Mouse (Mus musculus) A20 (cell line): ENCODE measurements around the gene Sec61a1.

Experiments
- DNase-seq: peaks from one replicate; pipeline ENCODE4 v3.0.0-alpha.2; 2011; ENCODE audit warnings: low read depth, low spot score

Sec61a1 gene

DNA sequence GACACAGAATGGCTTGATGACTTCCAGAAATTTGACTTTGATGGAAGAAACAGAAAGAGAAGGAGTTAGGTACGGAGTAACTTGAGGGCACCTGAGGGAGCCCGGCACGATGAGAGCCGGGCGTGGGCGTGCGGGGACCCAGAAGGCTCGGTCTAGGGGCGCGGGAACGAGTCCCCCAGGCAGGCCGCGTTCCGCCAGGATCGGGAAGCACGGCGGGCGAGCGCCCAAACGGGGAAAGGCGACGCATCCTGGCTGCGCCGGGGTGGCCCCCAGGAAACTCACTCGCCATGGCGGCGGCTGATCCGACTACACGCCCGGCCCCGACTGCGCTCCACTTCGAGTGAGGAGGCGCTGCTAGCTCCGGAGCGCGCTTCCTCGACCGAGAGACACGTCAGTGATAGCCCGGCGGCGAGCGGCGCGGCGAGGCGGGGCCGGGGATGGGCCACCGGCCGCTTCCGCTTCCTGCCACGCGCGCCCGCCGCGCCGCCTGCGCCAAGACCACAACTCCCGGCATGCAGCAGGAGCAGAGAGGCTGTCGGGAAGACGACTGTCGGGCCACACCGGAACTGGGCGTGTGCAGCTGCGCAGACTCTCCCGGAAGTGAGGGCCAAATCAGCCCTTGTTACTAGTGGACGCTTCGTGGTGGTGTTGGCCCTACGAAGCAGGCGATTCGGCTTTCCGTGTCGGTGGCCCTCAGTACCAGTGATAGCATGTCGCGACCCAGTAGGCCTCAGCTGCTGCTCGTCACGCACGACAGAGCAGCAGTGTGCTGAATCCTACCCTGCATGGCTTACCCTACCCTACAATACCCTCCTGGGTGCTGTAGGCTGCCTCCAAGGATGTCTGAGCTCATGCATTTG lies at the start of gene Sec61a1:
Sec61a1 (minus strand) TSS at position 502 of the 860 bp plus-strand sequence.
- DNase-seq, result peak; percentile 96

DNA sequence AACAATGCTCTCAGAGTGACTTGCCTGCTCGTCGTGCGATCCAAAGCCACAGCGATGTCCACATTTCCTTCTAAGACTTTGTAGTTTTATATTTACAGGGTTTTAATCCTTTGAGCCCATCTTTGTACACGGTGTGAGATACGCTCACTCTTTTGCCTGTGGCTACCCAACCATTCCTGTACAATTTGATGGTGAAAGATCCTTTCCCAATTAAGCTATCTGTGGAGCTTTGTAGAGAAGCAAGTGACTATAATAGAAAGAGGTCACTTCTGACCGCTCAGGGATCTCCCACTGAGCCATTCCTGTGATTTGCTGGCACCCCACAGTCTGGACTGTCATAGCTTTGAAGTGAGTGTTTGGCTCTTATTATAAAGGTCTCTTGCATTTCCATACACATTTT lies 48.0 kb upstream of the Sec61a1 start:
- DNase-seq, result no peak

DNA sequence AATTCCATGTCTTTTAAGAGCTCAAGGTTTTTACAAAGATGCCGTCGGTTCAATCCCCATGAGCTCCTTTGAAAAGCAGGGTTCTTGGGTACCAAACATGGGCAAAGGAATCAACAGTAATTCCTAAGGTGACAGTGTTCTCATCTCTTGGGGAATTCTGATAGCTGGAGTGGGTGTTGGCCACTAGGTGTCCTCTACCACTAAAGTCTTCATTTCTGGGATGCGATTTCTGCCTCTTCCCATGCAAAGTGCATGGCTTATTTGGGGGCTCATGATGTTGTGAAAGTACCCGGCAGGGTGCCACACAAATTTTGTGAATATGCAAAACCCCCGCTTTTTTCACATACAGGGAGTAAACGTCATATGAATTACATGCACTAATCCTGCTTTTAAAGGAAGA lies 46.3 kb upstream of the Sec61a1 start:
- DNase-seq, result no peak

DNA sequence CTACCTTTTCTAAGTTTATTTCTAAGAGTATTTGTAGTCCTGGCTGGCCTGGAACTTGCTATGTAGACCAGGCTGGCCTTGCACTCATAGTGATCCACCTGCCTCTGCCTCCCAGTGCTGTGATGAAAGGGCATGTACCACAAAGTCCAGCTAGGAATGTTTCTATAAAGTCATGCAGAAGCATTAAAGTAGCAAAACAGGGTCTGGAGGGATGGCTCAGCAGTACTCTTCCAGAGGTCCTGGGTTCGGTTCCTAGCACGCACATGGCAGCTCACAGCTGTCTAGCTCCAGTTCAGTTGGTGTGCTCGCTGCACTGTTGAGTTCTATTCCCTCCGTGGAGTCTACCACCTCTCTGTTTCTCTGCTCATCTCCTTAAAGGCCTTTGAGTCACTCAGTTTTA lies 41.5 kb upstream of the Sec61a1 start:
- DNase-seq, result no peak

DNA sequence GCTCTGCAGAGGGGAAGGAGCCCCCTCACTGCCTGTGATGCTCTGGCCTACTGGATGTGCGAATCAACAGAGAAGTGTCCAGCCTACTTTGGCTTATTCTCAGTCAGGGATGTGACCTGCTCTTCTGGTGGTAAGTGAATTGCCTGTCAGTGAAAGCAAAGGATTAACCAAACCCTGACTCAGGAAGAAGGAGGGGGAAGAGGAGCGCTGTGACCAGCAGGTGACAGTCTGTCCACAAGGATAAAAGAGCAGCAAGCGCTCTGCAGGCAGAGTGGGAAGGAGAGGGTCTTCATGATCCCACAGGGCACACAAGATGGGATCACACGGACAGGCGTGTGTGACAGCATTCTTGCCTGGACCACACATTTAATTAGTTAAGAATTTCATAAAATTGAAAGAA lies 41.0 kb upstream of the Sec61a1 start:
- no peak for DNase-seq

DNA sequence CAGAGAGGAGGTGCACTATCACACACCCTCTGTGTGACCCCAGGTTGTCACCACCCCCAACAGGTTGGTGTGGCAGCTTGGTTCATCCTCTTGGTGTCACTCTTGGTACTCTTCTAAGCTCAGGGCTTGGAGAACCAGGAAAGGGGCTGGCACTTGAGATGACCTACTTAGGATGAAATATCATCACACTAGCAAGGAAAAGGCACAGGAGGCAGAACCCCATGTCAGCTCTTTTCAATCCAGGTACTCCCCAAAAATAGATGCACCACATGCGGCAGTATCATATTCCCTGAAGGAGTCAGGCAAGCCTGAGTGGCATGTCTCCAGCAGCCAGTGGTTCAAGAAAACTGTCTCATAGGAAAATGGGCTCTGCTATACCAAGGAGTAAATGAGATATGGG lies 39.4 kb upstream of the Sec61a1 start:
- DNase-seq, result peak; percentile 40

DNA sequence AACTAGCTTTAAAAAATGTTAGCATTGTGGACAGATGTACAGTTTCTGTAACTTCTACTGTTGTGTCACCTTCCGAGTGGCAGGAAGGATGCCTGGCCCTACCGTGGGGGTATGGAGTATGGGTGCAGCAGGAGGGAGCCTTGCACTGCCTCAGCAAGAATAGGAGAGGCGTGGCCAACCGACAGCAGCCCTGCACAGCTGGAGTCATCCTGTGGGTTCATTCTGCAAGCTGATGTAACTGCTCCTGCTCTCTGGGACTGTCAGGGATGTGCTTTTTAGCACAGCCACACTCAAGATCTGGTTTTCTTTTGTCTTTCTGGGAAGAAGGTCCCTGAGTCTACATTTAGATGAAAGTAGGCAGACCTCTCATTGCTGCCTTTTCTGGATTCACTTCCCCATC lies 38.8 kb upstream of the Sec61a1 start:
- peak; percentile 30 for DNase-seq

DNA sequence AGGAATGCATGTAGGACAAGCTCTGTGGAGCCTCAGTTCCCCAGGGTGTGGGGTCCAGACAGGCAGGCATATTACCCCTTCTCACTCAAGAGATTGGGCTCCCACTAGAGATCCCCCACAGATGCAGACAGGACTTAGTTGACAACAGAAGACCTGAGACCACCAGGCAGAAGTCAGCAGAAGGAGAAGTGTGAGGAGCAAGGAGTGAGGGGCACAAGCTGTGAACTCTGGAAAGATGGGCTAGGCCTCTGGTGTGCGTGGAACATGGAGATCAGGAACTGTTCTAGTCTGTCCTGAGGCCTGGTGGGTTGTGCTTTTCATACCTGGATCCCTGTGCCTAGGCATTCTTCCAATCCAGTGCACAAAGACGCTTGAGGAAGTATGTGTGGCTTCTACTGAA lies 31.2 kb upstream of the Sec61a1 start:
- no peak for DNase-seq

DNA sequence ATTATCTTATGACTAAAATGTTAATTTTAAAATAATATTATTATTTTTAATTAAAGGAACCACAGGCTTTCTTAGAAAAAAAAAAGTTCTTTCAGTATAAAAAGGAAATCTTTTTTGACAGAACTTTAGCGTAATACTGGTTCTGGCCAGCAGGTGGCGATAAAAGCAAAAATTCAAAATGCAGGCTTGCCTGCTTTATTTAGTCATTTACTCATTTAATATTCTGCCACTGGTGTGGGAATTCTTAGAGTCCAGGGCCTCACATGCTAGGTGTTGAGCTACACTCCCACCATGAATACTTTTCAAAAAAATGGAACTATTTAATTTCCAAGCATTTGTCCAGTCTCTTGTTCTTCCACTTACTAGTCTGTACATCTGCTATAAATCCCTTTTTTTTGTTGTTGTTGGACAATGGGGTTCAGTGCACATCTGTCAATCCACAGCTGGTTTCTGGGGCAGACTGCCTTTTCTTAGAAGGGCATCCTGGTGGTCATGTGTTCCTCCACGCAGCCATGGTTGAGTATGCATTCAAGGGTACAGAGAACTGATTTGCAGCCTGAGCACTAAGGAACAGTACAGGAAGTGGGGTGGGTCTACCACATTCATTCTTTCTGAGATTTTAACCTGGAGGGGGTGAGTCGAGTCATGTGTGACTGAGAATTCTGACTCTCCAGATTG lies 30.6 kb upstream of the Sec61a1 start:
- DNase-seq, result peak; percentile 53

DNA sequence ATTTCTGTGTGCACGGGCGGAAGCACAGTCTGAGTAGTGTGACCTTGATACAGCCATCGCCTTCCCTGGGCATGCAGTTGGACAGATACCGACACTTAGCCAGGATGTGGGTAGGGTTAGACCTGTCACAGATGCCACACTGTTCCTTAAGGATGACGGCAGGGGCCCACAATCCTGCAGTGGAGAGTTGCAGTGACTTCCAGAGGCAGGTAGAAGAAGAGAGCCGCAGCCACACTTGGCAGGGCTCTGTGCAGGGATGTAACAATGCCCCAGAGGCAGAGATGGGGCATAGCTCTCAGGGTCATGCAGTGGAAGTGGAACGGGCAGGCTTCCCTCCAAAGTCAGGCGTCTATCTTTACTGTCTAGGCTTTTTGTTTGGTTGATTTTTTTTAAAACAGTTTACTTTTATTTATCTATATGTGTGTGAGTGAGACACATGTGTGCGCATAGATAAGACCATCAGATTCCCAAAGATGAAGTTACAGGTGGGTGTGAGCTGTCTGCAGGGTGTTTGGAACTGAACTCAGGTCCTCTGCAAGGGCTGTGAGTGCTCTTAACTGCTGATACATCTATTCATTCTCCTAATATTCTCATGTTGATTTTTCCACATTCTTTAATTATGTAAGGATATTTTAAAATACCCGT lies 29.8 kb upstream of the Sec61a1 start:
- no peak for DNase-seq

DNA sequence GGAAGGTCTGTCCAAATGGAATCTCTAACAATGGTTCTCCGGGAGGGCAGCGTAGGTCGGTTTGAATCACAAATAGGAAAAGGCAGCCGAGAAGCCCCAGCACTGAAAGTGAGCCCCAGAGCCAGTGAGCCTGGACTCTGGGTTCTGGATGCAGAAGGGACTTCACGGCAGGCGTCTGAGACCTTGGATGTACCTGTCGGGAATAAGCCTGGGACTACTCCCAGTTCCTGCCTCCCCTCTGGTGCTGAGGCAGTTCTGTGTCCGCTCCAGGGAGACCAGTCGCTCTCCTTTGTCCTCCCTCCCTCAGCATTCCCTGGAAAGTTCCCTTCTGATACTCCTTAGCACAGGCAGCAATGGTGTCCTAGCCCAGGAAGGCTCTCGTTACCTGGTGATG lies 26.7 kb upstream of the Sec61a1 start:
- DNase-seq, result no peak

DNA sequence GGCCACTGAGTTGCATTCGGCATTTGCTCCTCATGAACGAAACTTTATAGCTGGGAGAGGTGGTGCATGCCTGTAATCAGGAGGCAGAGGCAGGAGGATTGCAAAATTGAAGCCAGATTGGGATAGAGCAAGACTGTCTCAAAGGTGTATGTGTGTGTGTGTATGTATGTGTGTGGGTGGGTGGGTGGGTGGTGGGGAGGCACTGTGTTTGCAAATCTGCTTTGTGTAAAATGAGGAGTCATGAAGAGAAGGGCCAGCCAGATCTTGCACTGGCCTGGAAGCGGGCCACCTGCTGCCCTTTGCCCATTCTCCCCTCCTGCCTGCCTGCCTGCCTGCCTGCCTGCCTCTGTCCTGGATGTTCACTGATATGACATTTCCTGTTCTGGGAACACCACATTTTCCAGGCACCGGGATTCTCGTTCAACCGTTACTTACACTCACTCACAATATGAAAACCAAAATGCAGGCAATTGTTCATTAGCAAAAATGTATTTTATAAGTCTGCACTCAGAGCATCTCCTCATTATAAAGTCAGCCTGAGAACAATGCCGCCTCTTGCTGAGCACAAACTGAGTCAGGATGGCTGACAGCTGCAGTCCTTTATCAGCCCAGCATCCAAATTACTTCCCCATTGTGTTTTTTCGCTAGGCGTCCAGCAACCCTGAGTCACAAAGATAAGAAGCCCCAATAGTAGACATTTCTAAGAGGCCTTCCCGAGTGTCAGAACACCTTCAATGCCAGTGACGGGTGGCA lies 26.1 kb upstream of the Sec61a1 start:
- DNase-seq, result no peak

DNA sequence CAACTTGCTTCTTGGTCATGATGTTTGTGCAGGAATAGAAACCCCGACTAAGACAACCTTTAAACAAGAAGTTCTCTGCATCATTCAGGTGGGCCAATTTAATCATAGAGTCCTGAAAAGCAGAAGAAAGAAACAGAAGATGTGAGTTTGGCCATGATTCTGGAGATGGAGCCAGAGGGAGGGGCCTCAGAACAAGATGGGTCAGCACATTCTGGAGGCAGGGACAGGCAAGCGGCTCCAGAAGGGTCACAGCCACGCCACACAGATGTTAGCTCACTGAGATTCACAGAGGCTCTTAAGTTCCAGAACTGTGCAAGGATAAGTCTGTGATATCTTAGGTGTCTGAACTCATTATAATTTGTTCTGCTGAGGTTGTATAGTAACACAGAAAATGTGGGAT lies 25.5 kb upstream of the Sec61a1 start:
- no peak for DNase-seq

DNA sequence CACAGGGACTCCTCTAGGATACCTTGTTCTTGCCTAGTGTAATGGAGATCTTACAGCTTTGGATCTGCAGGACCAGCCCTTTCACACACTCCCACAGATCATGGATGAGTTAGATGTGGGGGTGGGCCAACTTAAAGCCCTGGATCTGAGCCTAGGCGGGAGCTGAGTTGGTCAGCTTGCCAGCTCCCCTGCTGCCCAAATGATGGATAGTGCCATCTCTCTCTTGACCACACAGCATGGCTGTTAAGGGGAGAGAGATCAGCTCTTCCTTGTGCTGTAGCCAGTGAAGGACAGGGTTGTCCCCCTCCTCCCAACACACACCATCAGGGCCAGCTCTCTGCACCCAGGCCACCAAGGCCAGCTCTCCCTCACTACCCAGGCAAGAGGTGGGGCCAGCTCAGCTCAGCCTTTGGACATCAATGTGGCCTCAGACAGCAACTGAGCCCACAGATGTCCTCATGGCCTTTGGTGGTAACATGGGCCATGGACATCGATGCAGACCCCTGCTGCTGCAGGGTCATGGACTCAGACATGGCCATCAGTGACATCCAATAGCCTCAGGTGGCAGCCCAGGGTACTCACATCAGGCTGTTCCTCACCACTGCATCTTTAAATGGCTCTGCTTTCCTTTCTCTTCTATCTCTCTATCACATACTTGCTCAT lies 21.5 kb upstream of the Sec61a1 start:
- DNase-seq, result no peak

DNA sequence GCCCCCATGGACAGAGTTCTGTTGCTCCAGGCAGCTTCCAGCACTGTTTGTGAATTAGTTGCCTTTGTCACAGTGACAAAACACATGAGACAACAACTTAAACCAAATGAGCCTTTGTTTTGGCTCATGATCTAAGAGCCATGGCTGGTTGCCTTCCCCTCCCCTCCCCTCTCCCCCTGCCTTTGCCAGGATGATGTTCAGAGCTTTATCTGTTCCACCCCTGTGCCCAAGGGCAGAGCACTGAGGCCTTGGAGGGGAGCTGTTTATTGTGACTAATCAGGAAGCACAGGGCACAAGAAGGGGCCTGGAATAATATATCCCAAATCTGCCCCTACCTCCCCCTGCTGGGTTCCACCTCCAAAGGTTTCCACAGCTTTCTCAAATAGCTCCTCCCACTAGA lies 11.6 kb upstream of the Sec61a1 start:
- DNase-seq, result no peak

DNA sequence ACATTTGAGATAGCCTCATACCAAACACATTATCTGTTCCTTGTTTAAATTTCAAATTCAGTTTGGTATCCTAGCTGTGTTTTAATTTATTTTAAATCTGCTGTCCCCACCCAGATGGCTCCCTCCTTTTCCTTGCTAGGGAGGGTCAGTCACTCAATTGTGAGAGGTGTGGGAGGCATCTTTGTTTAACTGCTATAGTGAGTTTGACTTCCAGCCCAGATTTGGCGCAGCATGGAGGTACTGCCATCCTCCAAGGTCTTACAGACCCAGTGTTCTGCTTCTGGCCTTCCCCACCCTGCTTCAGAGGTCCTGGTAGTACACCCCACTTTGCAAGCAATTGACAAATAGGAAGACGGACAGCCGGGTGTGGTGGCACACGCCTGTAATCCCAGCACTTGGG lies 5.4 kb upstream of the Sec61a1 start:
- no peak for DNase-seq

DNA sequence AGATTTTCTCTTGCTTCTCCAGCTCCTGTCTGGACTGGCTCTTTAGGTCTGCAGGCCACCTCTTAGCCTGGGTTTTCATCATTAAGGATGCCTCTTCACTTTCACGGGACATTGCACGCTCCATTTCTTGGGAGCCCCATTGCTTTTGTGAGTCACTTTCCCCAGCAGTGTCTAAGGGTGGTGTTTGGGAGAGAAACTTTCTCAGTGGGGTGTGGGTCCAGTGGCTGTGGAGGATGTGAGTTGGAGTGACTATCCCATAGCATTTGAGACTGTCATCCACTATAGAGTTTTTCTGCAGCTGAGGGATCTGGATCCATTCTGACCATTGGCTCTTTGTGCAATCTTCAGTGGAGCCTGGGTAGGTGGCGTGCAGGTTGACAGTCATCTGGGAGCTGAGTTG lies 4.7 kb upstream of the Sec61a1 start:
- no peak for DNase-seq

DNA sequence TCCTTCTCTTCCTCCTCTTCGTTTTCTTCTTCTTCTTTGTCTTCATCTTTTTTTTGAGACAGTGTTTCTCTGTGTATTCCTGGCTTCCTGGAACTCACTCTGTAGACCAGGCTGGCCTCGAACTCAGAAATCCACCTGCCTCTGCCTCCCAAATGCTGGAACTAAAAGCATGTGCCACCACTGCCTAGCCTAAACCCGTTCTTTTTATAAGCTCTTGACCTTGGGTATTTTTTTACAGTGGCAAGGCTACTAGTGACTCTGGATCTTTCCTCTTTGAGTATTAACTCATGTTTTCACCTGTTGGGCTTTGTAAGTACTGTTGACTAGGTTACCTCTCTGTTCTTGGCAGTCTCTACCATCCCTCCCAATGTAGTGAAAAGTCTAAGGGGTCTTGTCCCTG lies 4.3 kb upstream of the Sec61a1 start:
- DNase-seq, result no peak

DNA sequence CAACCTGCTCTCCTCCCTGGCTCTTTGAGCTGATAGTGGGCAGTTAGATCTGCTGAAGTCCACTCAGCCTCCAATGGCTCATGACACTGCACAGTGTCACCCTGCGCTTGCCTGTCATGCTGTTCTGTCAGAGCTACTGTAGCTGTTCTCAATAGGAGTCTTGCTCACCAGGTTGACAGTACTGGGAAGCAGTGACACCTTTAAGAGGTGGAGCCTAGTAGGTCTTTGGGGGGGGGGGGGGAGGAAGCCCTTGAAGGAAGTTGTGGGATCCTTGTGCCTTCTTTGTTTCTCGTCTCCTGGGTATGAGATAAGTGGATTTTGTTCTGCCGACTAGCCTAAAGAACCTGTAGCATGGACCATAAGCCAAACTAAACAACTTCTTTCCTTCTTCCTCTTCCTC lies 3.9 kb upstream of the Sec61a1 start:
- no peak for DNase-seq

DNA sequence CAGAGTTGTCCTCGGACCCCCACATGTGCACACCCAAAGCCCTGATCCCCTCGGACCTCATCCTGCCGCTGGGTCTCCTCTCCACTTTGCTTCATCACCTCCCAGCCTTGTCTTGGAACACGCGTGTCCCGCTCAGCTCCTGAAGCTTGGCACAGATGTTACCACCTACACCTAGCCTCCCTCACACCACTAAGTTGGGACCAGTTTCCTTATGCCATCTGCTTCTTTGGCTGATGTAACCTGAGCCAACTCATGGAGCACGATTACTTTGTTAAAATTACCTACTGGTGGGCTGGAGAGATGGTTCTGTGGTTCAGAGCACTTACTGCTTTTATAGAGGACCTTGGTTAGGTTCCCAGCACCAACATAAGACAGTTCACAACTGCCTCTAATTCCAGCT lies 3.1 kb upstream of the Sec61a1 start:
- DNase-seq, result no peak

DNA sequence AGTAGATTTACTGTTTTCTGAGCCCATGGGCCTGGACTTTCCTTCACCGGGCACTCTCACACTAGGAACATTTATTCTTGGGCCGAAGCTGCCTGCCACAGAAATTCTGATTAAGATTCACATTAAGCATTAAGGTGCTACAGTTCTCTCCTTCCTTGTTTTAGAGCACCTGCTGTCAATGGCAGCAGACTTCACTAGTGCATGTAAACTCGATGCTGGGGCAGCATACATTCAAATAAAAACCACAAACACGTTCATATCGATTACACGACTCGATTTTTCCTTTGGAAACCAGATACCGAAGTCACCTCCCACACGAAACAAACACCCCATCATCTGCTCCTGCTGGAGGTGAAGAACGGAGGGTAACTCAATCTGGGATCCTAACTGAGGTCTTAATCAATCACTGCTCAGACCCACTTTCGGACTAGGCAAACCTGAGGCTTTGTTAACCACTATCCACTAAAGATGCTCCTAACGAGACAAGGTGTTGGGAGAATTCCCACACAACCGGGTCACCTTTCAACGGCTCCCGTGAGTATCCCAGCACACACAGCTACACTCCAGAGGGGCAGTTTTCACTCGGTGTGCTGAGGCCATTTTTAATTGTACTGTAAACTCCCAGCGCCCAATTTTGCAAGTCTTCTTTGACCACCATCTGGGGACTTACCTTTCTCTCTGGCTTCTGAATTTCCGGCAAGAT lies 853 bp downstream of the Sec61a1 start:
- peak; percentile 49 for DNase-seq
